Mouse (Mus musculus): ENCODE results near the gene Aamdc.

Gene Aamdc

DNA sequence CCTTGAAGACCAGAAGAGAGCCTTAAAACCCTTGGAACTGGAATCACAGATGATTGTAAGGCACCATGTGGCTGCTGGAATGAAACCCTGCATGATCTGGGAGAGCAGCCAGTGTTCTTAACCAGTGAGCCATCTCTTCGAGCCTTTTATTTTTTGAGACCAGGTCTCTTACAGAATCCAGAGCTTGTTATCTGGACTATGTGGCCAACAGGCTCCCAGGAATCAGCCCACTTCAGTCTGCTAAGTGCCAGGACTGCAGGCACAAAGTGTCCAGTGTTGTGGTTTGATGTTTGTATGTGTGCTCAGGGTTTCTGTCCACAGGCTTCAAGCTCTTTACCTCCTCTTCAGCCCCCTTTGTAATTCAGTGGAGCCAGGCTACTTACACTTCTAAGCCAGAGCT, 64.5 kb downstream of the Aamdc start:
- DNase-seq (ENCODE audit: low spot score): no peak

GRCm38 (mm10) chr7:97500555-97501209, 78.6 kb downstream of the Aamdc start:
- no peak for DNase-seq (ENCODE audit: low spot score)

All from embryo, embryonic 10 days (tissue).